Mouse (Mus musculus) subcutaneous adipose tissue, adult 2 months (tissue): ENCODE measurements around the gene Lrrc3c. TPM values are rescaled to one million over a fixed set of nuclear protein-coding genes. Genes with fewer than 3 reads are reported as not detected.

Source experiments
- polyA plus RNA-seq: library from polyadenylated mRNA; depleted of rRNA; stranded (reverse); fragments of >200 nt; gene quantifications from 2 replicates; pipeline ENCODE4 v1.2.3, GENCODE M21; 2012; ENCODE audit warnings: low replicate concordance; rRNA removed

Gene Lrrc3c
- not detected in 2 replicates for polyA plus RNA-seq

DNA sequence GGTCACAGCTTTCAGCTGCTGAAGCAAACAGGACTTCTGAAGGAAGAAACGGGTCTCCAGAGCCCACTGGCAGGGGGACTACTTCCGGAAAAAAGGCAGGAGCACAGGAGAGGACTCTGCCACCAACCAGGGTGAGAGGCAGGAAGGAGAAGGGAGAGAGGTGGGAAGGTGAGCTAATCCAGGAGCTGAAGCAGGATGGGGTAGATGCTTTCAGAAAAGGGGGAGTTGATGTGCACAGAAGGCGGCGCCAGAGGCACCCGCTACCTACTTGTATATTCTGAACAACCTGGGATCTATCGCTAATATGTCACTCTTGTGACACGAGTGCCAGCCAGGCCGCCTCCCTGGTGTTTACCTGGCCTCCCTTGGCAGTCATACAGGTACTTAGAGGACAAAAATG is at the start of gene Lrrc3c:
Lrrc3c (plus strand) TSS at position 301 of the 400 bp plus-strand sequence.

DNA sequence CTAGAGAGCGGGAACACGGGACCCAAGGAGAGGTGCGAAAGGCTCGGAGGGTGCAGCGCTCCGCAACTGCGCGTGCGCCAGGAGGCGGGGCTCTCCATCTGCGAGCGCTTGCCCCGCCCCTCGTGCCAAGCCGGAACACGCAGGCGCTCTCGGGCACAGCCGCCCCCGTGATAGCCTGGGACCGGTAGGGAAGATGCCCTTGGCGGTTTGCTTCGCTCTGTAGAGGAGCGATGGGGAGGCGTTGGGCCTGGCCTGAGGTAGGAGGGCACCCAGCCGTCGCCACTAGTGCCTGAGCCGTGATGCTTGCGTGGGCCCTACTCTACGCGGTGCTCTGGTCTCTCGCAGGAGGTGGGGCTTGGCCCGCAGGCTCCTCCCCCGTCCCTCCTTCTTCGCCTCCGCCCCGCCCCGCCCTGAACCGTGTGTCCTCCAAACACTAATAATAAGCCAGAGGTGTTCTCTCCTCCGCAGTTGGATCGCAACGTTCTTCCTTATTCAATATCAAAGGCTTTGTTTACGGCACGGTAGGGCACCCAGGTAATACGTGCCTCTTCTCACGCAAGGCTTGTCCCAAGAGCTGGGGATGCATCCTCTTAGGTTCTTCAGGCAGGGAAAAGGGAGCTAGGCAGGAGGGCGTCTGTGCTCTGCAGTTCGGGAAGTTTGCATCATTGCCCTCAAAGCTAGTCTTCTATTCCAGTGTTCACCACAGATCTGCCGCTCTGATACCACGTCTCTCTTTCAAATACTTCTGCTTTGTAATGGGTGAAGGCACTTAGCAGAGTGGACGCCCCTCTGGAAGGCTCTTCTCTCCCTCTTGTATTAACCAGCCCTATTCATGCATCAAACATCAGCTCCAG is 46.9 kb upstream of the Lrrc3c start, which contains the start of gene Zpbp2:
Zpbp2 (plus strand) TSS at position 123 of the 854 bp plus-strand sequence.

DNA sequence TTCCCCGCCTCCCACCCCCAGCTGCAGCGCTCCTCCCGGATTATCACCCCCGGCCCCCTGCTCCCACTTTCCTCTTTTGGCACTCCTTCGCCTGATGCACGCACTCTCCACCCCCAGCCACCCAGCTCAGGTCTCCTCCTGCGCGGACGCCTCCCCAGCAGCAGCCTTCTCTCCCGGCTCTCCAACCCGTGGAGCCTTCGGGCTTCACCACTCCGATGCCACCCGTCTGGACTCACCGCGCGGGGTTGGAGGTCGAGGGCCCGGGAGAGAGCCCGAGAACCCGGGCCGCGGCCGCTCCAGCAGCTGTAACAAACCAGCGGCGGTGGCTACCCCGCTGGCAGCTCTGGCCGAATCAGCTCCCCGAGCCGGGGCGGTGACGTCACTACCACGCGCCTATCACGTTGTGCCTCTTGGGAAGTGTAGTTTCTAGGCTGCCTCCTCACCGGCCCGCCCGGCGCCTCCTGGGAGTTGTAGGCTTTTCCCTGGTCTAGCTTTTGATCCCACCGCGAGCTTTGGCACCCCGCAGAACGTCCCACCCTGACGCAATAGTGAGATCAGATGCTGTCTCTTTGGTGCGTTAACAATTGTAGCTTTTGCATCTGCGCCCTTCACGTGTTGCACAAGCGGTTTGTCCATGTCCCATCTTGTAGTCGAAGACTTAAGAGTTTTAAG is 11.1 kb upstream of the Lrrc3c start, which contains the start of gene Ormdl3:
Ormdl3 (minus strand) TSS at position 477 of the 672 bp plus-strand sequence.

DNA sequence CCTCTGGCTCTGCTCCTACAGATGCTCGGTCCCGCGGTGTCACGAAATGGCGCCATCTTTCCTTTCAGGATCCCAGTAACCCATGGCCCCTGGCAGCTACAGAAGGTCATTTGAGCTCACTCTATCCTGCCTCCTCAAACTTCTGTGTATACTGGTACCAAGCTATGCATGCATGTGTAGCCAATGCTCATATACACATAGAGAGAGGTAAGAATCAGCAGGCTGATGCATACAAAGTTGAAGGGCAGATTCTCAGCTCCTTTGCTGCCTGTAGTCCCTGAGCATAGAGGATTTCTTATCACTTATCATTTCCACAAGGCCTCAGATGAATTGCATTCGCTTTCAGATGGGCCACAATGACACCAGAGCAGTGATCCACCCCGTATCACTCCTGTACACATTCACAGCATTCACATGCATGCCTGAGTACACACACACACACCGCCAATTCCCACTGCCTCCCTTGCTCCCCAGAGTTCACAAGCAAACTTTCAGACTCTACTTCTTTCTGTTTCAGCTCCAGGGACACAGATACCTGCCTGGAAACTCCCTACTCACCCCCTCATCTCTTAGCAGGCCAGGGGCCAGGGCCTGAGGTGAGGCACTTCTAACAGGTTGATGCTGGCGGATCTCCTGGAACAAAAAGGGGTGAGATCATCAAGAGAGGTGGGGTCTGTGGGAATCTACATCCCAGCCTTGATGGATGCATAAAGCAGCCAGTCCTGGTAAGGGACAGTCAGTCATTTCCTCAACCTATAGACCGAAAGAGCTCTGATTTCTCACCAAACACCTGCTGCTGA is 27.7 kb downstream of the Lrrc3c start, which contains the start of the genes Gm12355 and Gsdma3:
Gm12355 (minus strand) TSS at position 51 of the 800 bp plus-strand sequence.
Gsdma3 (plus strand) TSS at position 750 of the 800 bp plus-strand sequence.

DNA sequence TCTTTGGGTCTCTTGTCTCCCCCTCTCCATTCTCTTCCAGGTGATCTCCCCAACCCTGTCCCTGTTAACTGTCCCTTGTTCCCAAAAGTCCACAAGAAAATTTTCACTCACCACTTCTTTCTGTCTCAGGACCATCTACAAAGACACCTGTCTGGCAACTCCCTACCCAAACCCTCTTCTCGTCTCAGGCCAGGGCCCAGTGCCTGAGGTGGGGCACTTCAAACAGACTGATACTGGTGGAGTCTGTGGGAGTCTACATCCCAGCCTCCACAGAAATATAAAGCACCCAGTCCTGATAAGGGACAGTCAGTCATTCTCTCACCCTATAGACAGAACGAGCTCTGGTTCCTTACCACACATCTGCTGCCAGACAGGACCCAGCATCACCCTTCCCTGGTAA is 48.4 kb downstream of the Lrrc3c start, which contains the start of gene Gsdma2:
Gsdma2 (plus strand) TSS at position 301 of the 400 bp plus-strand sequence.

Other genes with a start within 250 kb of the Lrrc3c start
- gene Ppp1r1b, start 249.9 kb upstream of the Lrrc3c start, polyA plus RNA-seq: 0.16 and 2.8 TPM in 2 replicates
- 59.8 and 72.5 TPM in 2 replicates for gene Stard3, start 239.9 kb upstream of the Lrrc3c start, polyA plus RNA-seq
- gene Tcap, start 214.5 kb upstream of the Lrrc3c start, polyA plus RNA-seq: 0.26 and 1.4 TPM in 2 replicates
- not detected in 2 replicates for gene Pnmt, start 211.8 kb upstream of the Lrrc3c start, polyA plus RNA-seq
- gene Pgap3, start 197.8 kb upstream of the Lrrc3c start, polyA plus RNA-seq: 8.2 and 20.1 TPM in 2 replicates
- 9.8 and 37.8 TPM in 2 replicates for gene Erbb2, start 185.8 kb upstream of the Lrrc3c start, polyA plus RNA-seq
- 76.2 and 117 TPM in 2 replicates for gene Mien1, start 159.3 kb upstream of the Lrrc3c start, polyA plus RNA-seq
- gene Grb7, start 151.9 kb upstream of the Lrrc3c start, polyA plus RNA-seq: 5.4 and 31.8 TPM in 2 replicates
- 1.0 and 9.3 TPM in 2 replicates for gene Ikzf3, start 52.3 kb upstream of the Lrrc3c start, polyA plus RNA-seq
- 0.33 and 0.44 TPM in 2 replicates for gene Zpbp2, start 47.2 kb upstream of the Lrrc3c start, polyA plus RNA-seq
- 176 and 317 TPM in 2 replicates for gene Ormdl3, start 10.9 kb upstream of the Lrrc3c start, polyA plus RNA-seq
- gene Gm12355, start 27.4 kb downstream of the Lrrc3c start, polyA plus RNA-seq: not detected in 2 replicates
- gene Gsdma3, start 28.1 kb downstream of the Lrrc3c start, polyA plus RNA-seq: not detected in 2 replicates
- gene Gsdma2, start 48.5 kb downstream of the Lrrc3c start, polyA plus RNA-seq: not detected in 2 replicates
- gene Gsdma, start 66.1 kb downstream of the Lrrc3c start, polyA plus RNA-seq: not detected in 2 replicates
- 168 and 280 TPM in 2 replicates for gene Psmd3, start 84.3 kb downstream of the Lrrc3c start, polyA plus RNA-seq
- gene Csf3, start 103.0 kb downstream of the Lrrc3c start, polyA plus RNA-seq: 1.7 TPM in 1 of 2 replicates, not detected in the other
- 43.3 and 86.4 TPM in 2 replicates for gene Med24, start 131.1 kb downstream of the Lrrc3c start, polyA plus RNA-seq
- 121 and 143 TPM in 2 replicates for gene Thra, start 142.3 kb downstream of the Lrrc3c start, polyA plus RNA-seq
- 146 and 302 TPM in 2 replicates for gene Nr1d1, start 177.0 kb downstream of the Lrrc3c start, polyA plus RNA-seq
- 27.6 and 47.7 TPM in 2 replicates for gene Msl1, start 197.2 kb downstream of the Lrrc3c start, polyA plus RNA-seq
- gene Casc3, start 206.6 kb downstream of the Lrrc3c start, polyA plus RNA-seq: 21.2 and 39.6 TPM in 2 replicates
- gene Rapgefl1, start 238.5 kb downstream of the Lrrc3c start, polyA plus RNA-seq: 1.8 and 5.9 TPM in 2 replicates